Mouse (Mus musculus) cortical plate, adult 2 months (tissue): ENCODE data around the gene Lmo3.

Source experiments
- CTCF ChIP-seq: fragments of 200-500 bp; IDR thresholded peaks from 2 replicates; pipeline ENCODE4 v1.5.1; 2011; ENCODE audit warnings: mild to moderate bottlenecking, control low read depth, low read length; ENCODE audit not compliant: insufficient read depth; ENCODE audit errors: extremely low read depth
- POLR2A ChIP-seq: fragments of 200-500 bp; IDR thresholded peaks from 2 replicates; pipeline ENCODE4 v1.6.1; 2011; ENCODE audit warnings: mild to moderate bottlenecking, low read length, control low read depth; ENCODE audit not compliant: insufficient read depth; ENCODE audit errors: extremely low read depth

DNA sequence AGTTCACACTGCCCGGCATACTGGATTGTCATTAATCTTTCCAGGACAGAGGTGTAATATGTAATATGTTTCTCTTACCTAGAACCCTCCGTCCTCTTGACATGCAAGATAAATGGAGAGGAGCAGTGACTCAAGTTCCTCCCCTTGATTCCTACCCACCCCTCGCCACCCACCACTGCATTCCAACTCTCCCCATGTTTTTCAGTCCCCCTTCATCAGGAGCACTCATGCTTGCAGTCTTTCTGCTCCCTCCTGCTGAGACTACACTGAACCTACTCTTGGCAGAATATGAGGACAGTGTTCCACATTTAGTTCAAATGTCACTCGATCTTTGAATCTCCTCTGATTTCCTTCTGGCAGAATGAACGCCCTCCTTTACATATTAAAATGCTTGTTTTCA, 190.7 kb downstream of the Lmo3 start:
- no peak for TF ChIP-seq POLR2A
- no peak for TF ChIP-seq CTCF
